Mouse (Mus musculus): ENCODE results near the gene Tmem60. TPM values are rescaled to one million over a fixed set of nuclear protein-coding genes. Genes with fewer than 3 reads are reported as not detected.

Gene Tmem60
- total RNA-seq (2021) = 10 to 100 TPM; 20.1 to 21.7 TPM
- long read RNA-seq, experiment 1, transcript Tmem60-201 (2 exons, 1,147 nt) = major isoform, 22 of 23 reads
- long read RNA-seq, experiment 1, partial matches to known transcripts = 0 of 23 reads
- long read RNA-seq, experiment 1, other reads (novel, unspliced or antisense) = 1 of 23 reads
- long read RNA-seq, experiment 2, transcript Tmem60-201 (2 exons, 1,147 nt) = major isoform, 19 of 21 reads
- long read RNA-seq, experiment 2, partial matches to known transcripts = 0 of 21 reads
- long read RNA-seq, experiment 2, other reads (novel, unspliced or antisense) = 2 of 21 reads

GRCm38 (mm10) chr5:20881915-20882800, at the start of gene Tmem60, which contains the start of gene Phtf2:
TSS of gene Tmem60 (plus strand) at chr5:20882191.
TSS of gene Phtf2 (minus strand) at chr5:20882124.
- peak; percentile 99 for DNase-seq (ENCODE audit: low spot score)

GRCm38 (mm10) chr5:20834399-20834798, 47.6 kb upstream of the Tmem60 start:
- no peak for DNase-seq (ENCODE audit: low spot score)

- DNase-seq (ENCODE audit: low spot score) = no peak
These were observed 44.9 kb upstream of the Tmem60 start for GRCm38 (mm10) chr5:20837082-20837481.

- no peak for DNase-seq (ENCODE audit: low spot score)
These were observed 38.6 kb upstream of the Tmem60 start for GRCm38 (mm10) chr5:20843405-20843804.

GRCm38 (mm10) chr5:20843816-20844215, 38.2 kb upstream of the Tmem60 start:
- no peak for DNase-seq (ENCODE audit: low spot score)

GRCm38 (mm10) chr5:20847010-20847409, 35.0 kb upstream of the Tmem60 start:
- DNase-seq (ENCODE audit: low spot score) = no peak

- DNase-seq (ENCODE audit: low spot score) = no peak
These were observed 26.9 kb upstream of the Tmem60 start for GRCm38 (mm10) chr5:20855066-20855465.

GRCm38 (mm10) chr5:20858404-20858803, 23.6 kb upstream of the Tmem60 start:
- DNase-seq (ENCODE audit: low spot score) = no peak

- DNase-seq (ENCODE audit: low spot score) = no peak
These were observed 21.4 kb upstream of the Tmem60 start for GRCm38 (mm10) chr5:20860565-20860964.

GRCm38 (mm10) chr5:20861901-20862300, 20.1 kb upstream of the Tmem60 start:
- DNase-seq (ENCODE audit: low spot score) = no peak

GRCm38 (mm10) chr5:20864216-20864969, 17.6 kb upstream of the Tmem60 start:
- DNase-seq (ENCODE audit: low spot score) = no peak

- no peak for DNase-seq (ENCODE audit: low spot score)
These were observed 16.7 kb upstream of the Tmem60 start for GRCm38 (mm10) chr5:20865193-20865755.

GRCm38 (mm10) chr5:20873146-20873545, 8.8 kb upstream of the Tmem60 start:
- DNase-seq (ENCODE audit: low spot score) = no peak

- DNase-seq (ENCODE audit: low spot score) = no peak
These were observed 5.0 kb upstream of the Tmem60 start for GRCm38 (mm10) chr5:20876934-20877426.

GRCm38 (mm10) chr5:20880386-20880785, 1.6 kb upstream of the Tmem60 start:
- DNase-seq (ENCODE audit: low spot score) = no peak

- DNase-seq (ENCODE audit: low spot score) = peak; percentile 55
These were observed 905 bp upstream of the Tmem60 start for GRCm38 (mm10) chr5:20880797-20881775.

GRCm38 (mm10) chr5:20884036-20884620, 2.1 kb downstream of the Tmem60 start:
- DNase-seq (ENCODE audit: low spot score) = no peak

- no peak for DNase-seq (ENCODE audit: low spot score)
These were observed 15.6 kb downstream of the Tmem60 start for GRCm38 (mm10) chr5:20897446-20898167.

GRCm38 (mm10) chr5:20904647-20905046, 22.7 kb downstream of the Tmem60 start:
- DNase-seq (ENCODE audit: low spot score) = no peak

All from gastrocnemius, adult 18-20 months (tissue).